Mouse (Mus musculus): ENCODE measurements around the gene Stk32c. TPM values are rescaled to one million over a fixed set of nuclear protein-coding genes. Genes with fewer than 3 reads are reported as not detected.

The Stk32c gene
- polyA plus RNA-seq (2021; fragmentation: Nextera tagmentation), result 1.8 and 9.0 TPM in 2 replicates
- long read RNA-seq, experiment 1, partial matches to known transcripts, result 2 of 6 reads
- long read RNA-seq, experiment 1, other reads (novel, unspliced or antisense), result 1 of 6 reads
- long read RNA-seq, experiment 2, result 0 reads

GRCm38 (mm10) chr7:139212754-139213745, at the start of gene Stk32c, which contains the start of gene Lrrc27:
Gene Stk32c (minus strand): TSS chr7:139213307.
Gene Lrrc27 (plus strand): TSS chr7:139212988.

GRCm38 (mm10) chr7:139247881-139248614, 34.9 kb upstream of the Stk32c start, which contains the start of gene Pwwp2b:
Gene Pwwp2b (plus strand): TSS chr7:139248482.

GRCm38 (mm10) chr7:139085629-139086194, 127.4 kb downstream of the Stk32c start, which contains the start of gene Dpysl4:
Gene Dpysl4 (plus strand): TSS chr7:139086001.

Other genes starting within 250 kb of the Stk32c start
- gene Dpysl4, start 127.3 kb downstream of the Stk32c start, polyA plus RNA-seq (2021; fragmentation: Nextera tagmentation), result 9.2 and 12.3 TPM in 2 replicates
- gene Lrrc27, start 319 bp downstream of the Stk32c start, polyA plus RNA-seq (2021; fragmentation: Nextera tagmentation), result 5.7 and 10.6 TPM in 2 replicates
- gene Pwwp2b, start 35.2 kb upstream of the Stk32c start, polyA plus RNA-seq (2021; fragmentation: Nextera tagmentation), result 4.7 and 6.8 TPM in 2 replicates
- 6.8 and 24.2 TPM in 2 replicates for gene Inpp5a, start 175.8 kb upstream of the Stk32c start, polyA plus RNA-seq (2021; fragmentation: Nextera tagmentation)

Measured in left cerebral cortex, adult 6 months (tissue).